ENCODE assay signal across 20 mouse cellular contexts in the genomic region with DNA sequence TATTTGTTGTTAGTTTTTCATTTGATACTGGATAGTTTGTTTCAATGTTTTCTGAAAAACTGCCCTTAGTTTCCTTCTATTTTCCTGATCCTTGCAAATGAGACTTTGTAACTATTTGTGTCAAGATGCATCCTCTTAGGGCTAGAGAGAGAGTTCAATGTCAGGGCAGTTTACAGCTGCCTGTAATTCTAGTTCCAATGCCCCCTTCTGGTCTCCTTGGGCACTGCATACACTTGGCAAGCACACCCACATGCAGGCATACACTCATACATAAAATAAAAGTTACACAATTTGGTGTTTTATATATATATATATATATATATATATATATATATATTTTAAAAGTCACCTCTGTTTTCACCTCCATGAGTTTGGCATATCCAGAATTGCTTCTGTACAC. TPM values are rescaled to one million over a fixed set of nuclear protein-coding genes. Genes with fewer than 3 reads are reported as not detected.
DNase-seq lines count a peak whose midpoint lies in the region; ATAC-seq and TF ChIP-seq lines count a peak whose summit lies in the region.
"Had no signal": no experiment of that assay in that cellular context is flagged by ENCODE, and none has a peak within 500 bp of the region (broad histone marks: within the 10 kb centered on the region; RNA-seq: fewer than 3 reads in every experiment).

No protein-coding gene starts in this region.

- H3K9ac ChIP-seq in lung, postnatal 0 days (replicated peaks; ENCODE audit: low read depth), result no peak overlapping the region
- H3K9ac ChIP-seq: embryonic facial prominence, embryonic 13.5 days; heart, embryonic 15.5 days; hindbrain, embryonic 15.5 days; kidney, embryonic 15.5 days; limb, embryonic 15.5 days; neural tube, embryonic 15.5 days had no signal

- H3K27me3 ChIP-seq in lung, postnatal 0 days (replicated peaks; ENCODE audit: insufficient read depth, low read length), result no peaks in the 10 kb centered on the region
- H3K27me3 ChIP-seq in splenic B cell, adult 2 months (ENCODE audit: control insufficient read depth, insufficient read depth, low read length, poor library complexity, severe bottlenecking), result no peaks in the 10 kb centered on the region
- H3K27me3 ChIP-seq: embryonic facial prominence, embryonic 13.5 days; heart, embryonic 15.5 days; hindbrain, embryonic 15.5 days; kidney, embryonic 15.5 days; limb, embryonic 15.5 days; neural tube, embryonic 15.5 days had no signal

- peaks cover 4% of the 10 kb centered on the region; the same call in 1 of the 2 replicates for H3K4me1 ChIP-seq in lung, postnatal 0 days (ENCODE audit: insufficient read depth, low read depth, low read length)

- no peaks in the 10 kb centered on the region for H3K36me3 ChIP-seq in lung, postnatal 0 days (ENCODE audit: insufficient read depth, low read length)
- no peaks in the 10 kb centered on the region for H3K36me3 ChIP-seq in splenic B cell, adult 2 months (ENCODE audit: control insufficient read depth, insufficient read depth, low read length, poor library complexity, severe bottlenecking)
- H3K36me3 ChIP-seq: embryonic facial prominence, embryonic 13.5 days; forebrain, embryonic 10.5 days; heart, embryonic 15.5 days; hindbrain, embryonic 15.5 days; kidney, embryonic 15.5 days; limb, embryonic 15.5 days; midbrain, embryonic 10.5 days; neural tube, embryonic 15.5 days had no signal

- no peak overlapping the region for H3K4me2 ChIP-seq in lung, postnatal 0 days (replicated peaks; ENCODE audit: low read depth, low read length)
- H3K4me2 ChIP-seq: embryonic facial prominence, embryonic 13.5 days; heart, embryonic 15.5 days; hindbrain, embryonic 15.5 days; kidney, embryonic 15.5 days; limb, embryonic 15.5 days; neural tube, embryonic 15.5 days had no signal

- ATAC-seq in lung, postnatal 0 days, result no peak
- ATAC-seq in megakaryocyte progenitor cell, adult 5-6 weeks (replicated peaks; ENCODE audit: poor library complexity), result no peak

- no peaks in the 10 kb centered on the region for H3K9me3 ChIP-seq in lung, postnatal 0 days (ENCODE audit: low read length)
- H3K9me3 ChIP-seq: embryonic facial prominence, embryonic 13.5 days; forebrain, embryonic 10.5 days; heart, embryonic 15.5 days; hindbrain, embryonic 15.5 days; kidney, embryonic 15.5 days; limb, embryonic 15.5 days; midbrain, embryonic 10.5 days; neural tube, embryonic 15.5 days had no signal

- no peak overlapping the region for H3K4me3 ChIP-seq in lung, postnatal 0 days (ENCODE audit: low read depth, low read length)
- H3K4me3 ChIP-seq: embryonic facial prominence, embryonic 13.5 days; forebrain, embryonic 10.5 days; heart, embryonic 15.5 days; hindbrain, embryonic 15.5 days; kidney, embryonic 15.5 days; limb, embryonic 15.5 days; midbrain, embryonic 10.5 days; neural tube, embryonic 15.5 days had no signal

- intact Hi-C loops in heart, postnatal 14 days (cut with DNase I), result loop anchor here (5.0 kb wide), 1 partner anchor 286 kb away; no protein-coding TSS in a partner anchor

- DNase-seq in heart, postnatal 4 days, result peak; percentile 29
- no peak for DNase-seq in heart, postnatal 14 days
- DNase-seq in lung, postnatal 0 days (ENCODE audit: low spot score), result no peak
- no peak for DNase-seq in lung, postnatal 14 days
- peak; percentile 39 for DNase-seq in NIH3T3 (ENCODE audit: low read depth)
- peak; percentile 39 for DNase-seq in splenic B cell, adult 2 months (ENCODE audit: low read depth, low spot score)
- DNase-seq in right cerebral cortex, postnatal 14 days, result no peak
- DNase-seq: cerebellum, adult 18-20 months had no signal

- no peak for TF ChIP-seq EP300 in lung, postnatal 0 days (IDR thresholded peaks at IDR 0.05)

- no peak overlapping the region for H3K27ac ChIP-seq in lung, postnatal 0 days (ENCODE audit: low read length)
- H3K27ac ChIP-seq: embryonic facial prominence, embryonic 13.5 days; forebrain, embryonic 10.5 days; heart, embryonic 15.5 days; hindbrain, embryonic 15.5 days; kidney, embryonic 15.5 days; limb, embryonic 15.5 days; midbrain, embryonic 10.5 days; neural tube, embryonic 15.5 days had no signal

- peak; percentile 38; the same call in 1 of the 2 replicates for TF ChIP-seq CTCF in lung, postnatal 0 days (IDR thresholded peaks at IDR 0.05)

RNA-seq across cellular contexts. Expression of gene U2af1, which starts 4.2 kb away (rescaled TPM):
- 100 to 1,000 TPM; 160 to 162 TPM for total RNA-seq in heart, postnatal 4 days (2021)
- 10 to 100 TPM; 82.0 to 82.2 TPM for total RNA-seq in heart, postnatal 14 days (2021)
- polyA plus RNA-seq in lung, postnatal 0 days (2015; fragmentation: Nextera tagmentation; extraction: Ambion mirVana), result 151 and 161 TPM in 2 replicates
- total RNA-seq in megakaryocyte progenitor cell, adult 5-6 weeks (2015), result 77.1 and 82.0 TPM in 2 replicates
- 286 and 323 TPM in 2 replicates for total RNA-seq in megakaryocyte progenitor cell, adult 5-6 weeks (2017)

RNA-seq across cellular contexts. Expression of gene Cryaa, which starts 14.8 kb away (rescaled TPM):
- total RNA-seq in heart, postnatal 4 days (2021), result not detected
- not detected for total RNA-seq in heart, postnatal 14 days (2021)
- 0.76 and 1.2 TPM in 2 replicates for polyA plus RNA-seq in lung, postnatal 0 days (2015; fragmentation: Nextera tagmentation; extraction: Ambion mirVana)
- total RNA-seq in megakaryocyte progenitor cell, adult 5-6 weeks (2015), result not detected in 2 replicates
- total RNA-seq in megakaryocyte progenitor cell, adult 5-6 weeks (2017), result not detected in 2 replicates
- total RNA-seq: common myeloid progenitor, adult 5-6 weeks; gastrocnemius, postnatal 4 days had no signal
- polyA plus RNA-seq: embryonic facial prominence, embryonic 13.5 days; forebrain, embryonic 10.5 days; heart, embryonic 15.5 days; midbrain, embryonic 10.5 days; stomach, embryonic 14.5 days had no signal

RNA-seq across cellular contexts. Expression of gene Cbs, which starts 25.8 kb away (rescaled TPM):
- 1 to 10 TPM in 1 of 2 experiments, under 1 TPM in 1; 0.45 to 1.1 TPM for total RNA-seq in heart, postnatal 4 days (2021)
- 1 to 10 TPM in 1 of 2 experiments, under 1 TPM in 1; 0.32 to 1.9 TPM for total RNA-seq in heart, postnatal 14 days (2021)
- 1.2 and 1.4 TPM in 2 replicates for polyA plus RNA-seq in lung, postnatal 0 days (2015; fragmentation: Nextera tagmentation; extraction: Ambion mirVana)
- total RNA-seq in megakaryocyte progenitor cell, adult 5-6 weeks (2015), result not detected in 2 replicates
- total RNA-seq in megakaryocyte progenitor cell, adult 5-6 weeks (2017), result 0.14 TPM in 1 of 2 replicates, not detected in the other

Comparison
In these comparisons a context has a peak if more than half of its experiments do, and no peak if none do; other contexts are left out.
1. DNase-seq: peak in heart, postnatal 4 days (single experiment), NIH3T3 (single experiment) and splenic B cell, adult 2 months (single experiment); none in heart, postnatal 14 days (0 of 2), lung, postnatal 0 days (single experiment), lung, postnatal 14 days (single experiment) and right cerebral cortex, postnatal 14 days (single experiment).